Mouse (Mus musculus) megakaryocyte, adult 5-6 weeks (primary cell): Measurements from ENCODE around the gene Rab15. TPM values are rescaled to one million over a fixed set of nuclear protein-coding genes. Genes with fewer than 3 reads are reported as not detected.

Experiments
- ATAC-seq: 2 replicates; pipeline ENCODE4 v1.8.0; 2016; ENCODE audit warnings: mild to moderate bottlenecking, inconsistent platforms; ENCODE audit not compliant: poor library complexity, severe bottlenecking
- total RNA-seq, 2 experiments: library from RNA; stranded (forward) in 1 of 2; stranded (reverse) in 1 of 2; fragments of 153-499, 151-499 nt in 1 of 2; fragments of 221-1000, 200-1000 nt in 1 of 2; gene quantifications; 2 replicates each; pipeline versions ENCODE4 v1.2.3 to v1.2.4; 2015 to 2017

The Rab15 gene
- total RNA-seq, 2 experiments from 2014 or later = not detected

DNA sequence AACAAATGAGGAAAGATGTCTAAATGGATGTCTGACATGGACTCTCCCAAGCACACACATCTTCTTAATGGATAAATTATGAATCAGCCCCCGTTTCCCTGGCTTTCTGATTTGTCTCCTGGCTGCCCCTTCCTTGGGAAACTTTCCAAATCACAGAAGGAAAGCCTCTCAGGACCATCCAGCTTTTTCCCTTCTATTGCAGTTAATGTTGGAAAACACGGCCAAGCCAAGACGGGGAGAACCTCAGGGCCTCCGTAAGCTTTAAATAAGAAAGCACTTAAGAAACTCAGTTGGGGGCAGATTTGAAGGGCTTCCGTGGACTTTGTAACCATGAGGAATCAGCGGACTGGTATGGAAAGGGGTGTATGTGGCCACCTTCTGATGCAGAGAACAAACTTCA lies 2.9 kb downstream of the Rab15 start:
- no peak for ATAC-seq

DNA sequence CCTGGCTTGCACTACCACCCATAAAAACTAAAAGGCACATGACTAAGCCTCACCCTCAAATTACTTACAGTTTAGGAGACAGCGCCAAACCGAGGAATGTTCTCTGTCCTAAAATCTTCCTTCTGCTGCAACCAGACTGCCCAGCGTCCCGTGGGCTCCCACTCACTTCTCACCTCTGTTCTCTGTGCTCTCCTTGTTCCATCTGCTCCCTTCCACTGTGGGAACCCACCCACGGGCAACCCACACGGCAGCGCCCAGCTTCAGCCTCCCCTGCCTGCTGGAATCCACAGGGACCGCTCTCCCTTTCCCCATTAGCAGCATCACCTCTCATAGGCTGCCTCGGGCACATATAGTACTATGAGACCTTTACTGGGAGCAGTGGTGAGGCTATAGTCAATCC lies 3.8 kb downstream of the Rab15 start:
- no peak for ATAC-seq

DNA sequence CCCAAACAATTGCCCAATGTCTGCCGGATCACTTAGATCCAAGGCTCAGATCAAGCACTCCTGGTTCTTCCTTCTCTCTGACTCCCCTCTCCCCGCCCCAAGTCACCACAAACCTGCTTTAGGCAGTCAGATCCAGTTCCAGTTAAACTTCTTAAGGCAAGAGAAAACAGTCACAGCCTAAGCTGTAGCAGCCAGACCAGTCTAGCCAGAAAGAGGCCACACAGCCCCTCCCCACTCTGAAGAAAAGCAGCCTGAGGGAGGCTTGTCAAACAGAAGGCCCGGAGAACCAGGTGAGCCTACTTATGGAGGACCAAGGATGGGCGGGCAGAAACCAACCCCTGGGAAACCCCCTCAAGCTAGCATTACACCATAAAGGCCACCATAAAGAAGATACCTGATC lies 4.6 kb downstream of the Rab15 start:
- ATAC-seq = no peak

DNA sequence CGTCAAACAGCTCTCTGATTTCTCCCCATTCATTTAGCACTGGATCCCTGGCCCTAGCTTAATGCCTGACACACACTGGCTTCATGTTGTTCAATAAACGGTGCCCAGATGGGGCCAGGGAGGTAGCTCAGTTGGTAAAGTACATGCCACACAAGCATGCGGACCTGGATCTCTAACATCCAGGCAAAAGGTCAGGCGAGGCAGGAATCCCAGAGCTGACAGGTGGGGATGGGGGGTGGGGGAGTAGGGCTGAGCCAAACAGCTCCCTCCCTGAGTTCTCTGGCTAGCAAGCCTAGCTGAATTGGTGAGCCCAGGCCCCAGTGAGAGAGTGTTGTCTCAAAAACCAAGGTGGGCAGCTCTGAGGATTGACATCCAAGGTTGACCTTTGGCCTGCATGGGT lies 5.5 kb downstream of the Rab15 start:
- no peak for ATAC-seq

DNA sequence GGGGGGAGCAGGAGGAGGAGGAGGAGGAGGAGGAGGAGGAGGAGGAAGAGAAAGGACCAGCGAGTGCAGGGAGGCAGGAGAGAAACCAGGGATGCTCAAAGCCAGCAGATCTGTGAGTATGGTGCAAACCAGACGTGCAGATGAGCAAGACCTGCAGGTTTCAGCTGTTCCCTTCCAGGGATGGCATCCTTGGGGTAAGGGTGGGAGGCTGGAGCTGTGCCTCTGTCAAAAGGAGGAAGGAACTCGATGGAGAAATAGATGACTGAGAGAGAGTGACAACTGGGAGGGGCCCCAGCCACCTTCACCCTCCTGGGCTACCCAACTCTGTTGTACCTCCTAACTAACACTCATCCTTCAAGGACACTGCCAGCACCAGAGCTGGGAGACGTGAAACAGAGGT lies 6.0 kb downstream of the Rab15 start:
- peak; percentile 80 for ATAC-seq

DNA sequence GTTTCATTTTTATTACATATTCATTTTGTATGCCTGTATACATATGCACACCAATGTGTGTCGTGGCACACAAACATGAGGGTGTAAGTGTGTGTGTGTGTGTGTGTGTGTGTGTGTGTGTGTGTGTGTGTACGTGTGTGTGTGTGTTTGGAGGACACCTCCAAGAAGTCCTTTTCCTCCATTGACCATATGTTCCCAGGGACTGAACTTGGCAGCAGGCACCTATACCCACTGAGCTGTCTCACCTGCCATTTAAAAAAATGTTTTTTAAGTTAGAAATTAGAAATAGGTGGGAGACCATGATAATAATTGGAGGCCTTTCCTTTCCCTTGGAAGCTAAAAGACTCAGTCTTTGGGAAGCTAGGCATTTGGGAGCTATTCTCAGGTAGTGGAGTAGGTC lies 8.6 kb downstream of the Rab15 start:
- ATAC-seq = no peak

DNA sequence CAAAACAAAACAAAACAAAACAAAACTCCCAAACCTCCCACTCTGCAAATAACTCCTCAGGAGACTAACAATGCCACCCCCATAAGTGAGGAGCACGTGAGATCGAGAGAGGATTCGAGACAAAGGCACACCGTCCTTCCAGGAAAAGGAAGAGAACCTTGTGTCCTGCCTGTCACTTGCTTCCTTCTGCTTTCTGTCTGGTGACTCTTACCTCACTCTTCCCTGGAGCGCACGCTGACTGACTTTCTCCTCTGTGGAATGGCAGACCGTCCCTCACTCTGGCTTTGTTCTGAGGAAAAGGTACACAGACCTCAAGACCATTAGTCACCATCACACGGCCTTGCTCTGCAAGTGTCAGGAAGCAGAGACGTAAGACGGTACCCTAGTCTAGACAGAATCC lies 9.2 kb downstream of the Rab15 start:
- ATAC-seq = peak; percentile 60

DNA sequence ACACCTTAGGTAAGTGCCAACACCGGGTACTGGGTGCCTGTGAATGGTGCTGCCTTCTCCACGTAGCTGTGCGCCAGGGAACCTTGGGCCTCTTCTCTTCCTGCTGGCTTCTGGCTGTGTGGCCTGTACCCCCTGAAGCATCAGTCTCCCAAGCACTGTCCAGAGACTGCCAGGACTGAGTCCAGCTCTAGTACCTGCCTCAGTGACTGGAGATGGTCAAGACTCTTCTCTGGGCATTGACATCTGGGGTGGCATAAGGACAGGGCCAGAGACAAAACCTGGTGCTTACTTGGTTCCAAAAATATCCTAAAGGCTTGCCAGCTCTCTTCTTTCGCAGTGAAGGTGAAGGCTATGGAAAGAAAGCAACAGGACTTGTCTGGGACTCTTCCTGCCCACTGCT lies 11.7 kb downstream of the Rab15 start:
- no peak for ATAC-seq

DNA sequence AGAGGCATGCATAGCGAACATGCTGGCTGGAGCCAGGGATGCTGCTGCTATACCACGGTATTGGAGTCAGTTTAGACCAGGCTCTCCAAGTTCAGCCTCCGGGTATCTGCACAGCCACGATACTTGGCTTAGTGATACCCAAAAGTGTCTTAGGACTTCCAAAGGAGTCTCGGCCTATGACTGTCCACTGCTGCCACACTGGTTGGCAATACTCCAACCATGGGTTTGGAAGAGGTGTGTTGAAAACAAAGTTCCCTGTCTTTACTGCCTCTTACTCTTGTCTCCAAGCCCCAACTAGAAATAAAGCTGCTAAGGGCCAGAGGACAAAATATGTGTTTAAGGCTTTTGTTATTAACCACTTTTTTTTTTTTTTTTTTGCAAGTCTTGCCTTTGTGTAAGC lies 12.2 kb downstream of the Rab15 start:
- no peak for ATAC-seq

DNA sequence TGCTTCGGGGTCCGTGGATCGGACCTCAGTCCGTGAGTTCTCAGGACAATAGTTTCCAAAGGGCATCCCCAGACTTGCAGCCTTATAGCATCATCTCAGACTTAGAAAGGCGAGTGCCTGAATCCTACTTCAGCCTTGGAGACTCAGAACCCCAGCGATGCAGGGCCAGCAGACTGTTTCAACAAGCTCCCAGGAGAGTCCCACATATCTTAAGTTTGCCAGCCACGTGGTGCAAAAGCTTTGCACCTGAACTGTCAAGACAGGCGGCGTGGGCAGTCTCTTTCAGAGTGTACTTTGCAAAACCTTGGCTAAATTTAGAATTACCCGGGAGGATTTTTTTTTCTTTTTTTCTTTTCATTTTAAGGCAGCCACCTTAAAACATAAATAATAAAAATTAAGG lies 14.9 kb downstream of the Rab15 start:
- no peak for ATAC-seq

DNA sequence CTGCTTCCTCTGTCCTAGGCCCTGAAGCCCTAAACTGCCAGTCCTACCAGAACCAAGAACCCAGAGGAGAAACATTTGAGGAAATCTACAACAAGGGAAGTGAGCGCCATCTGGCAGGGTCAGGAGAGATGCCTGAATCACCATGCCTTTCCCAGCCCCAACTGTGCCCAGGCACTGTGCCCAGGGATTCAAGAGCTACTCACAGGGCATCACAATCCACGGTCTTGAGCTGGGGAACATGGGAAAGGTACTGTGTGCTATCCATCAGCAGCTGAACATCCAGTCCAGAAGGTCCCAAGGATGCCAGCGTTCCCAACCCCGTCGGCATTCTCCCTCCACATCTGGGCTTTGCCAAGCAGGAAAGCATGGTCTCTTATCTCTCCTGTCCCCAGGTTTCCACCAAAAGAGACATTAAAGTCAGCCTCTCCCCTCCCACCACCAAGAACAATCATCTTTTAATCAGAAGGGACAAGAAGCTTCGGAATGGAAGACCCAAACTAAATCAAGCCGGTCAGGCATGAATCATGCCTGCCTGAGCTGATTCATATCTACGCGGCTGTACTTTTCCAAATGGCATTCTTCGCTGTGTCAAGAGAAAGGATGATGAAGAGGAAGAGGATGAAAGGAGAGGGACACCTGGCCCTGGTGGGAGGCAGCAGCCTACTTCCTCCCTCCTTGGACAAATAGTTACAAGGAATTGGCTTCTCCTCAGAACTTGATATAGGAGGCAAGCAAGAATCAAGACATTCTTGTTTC lies 17.5 kb downstream of the Rab15 start:
- no peak for ATAC-seq

DNA sequence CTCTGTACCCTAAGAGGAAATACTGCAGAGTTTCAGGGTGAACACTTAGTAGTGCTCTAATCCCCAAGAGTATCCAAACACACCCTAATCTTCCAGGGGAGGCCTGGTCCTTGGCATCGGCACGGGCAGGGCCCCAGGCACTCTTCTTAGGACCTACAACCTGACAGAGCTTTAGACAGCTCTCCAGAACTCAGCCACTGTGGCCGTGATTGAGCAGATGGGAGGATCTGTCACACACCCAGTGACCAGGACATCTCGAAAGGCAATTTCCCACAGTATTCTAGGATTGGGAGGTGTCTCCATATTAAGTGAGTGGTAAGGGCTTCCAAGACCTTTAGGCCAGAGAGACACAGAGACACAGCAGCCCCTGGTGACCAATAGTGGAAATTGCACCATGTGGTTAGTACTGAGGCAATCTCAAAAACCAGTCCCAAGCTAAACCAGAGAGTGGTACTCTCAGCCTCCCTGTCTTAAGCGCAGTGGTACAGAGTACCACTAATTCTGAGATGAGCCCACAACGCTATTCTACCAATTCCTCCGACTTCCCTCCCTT lies 18.9 kb downstream of the Rab15 start:
- peak; percentile 80 for ATAC-seq

DNA sequence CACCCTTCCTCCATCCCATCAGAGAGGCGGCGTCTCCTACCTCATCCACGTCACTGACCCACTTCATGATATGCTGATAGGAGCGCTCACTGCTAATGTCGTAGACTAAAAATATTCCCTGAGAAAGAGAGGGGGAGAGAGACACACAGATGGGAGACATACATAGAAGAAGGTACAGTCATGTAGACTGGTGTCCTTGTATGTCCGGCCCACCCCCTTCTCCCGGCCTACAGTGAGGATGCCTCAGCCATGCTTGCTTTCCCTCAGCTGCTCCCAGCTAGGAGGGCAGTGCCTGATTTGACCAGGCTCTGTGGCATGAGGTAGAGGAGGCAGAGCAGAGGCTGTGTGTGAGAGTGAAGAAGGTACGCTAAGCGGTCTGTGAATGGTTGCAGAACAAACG lies 19.7 kb downstream of the Rab15 start:
- ATAC-seq = no peak

DNA sequence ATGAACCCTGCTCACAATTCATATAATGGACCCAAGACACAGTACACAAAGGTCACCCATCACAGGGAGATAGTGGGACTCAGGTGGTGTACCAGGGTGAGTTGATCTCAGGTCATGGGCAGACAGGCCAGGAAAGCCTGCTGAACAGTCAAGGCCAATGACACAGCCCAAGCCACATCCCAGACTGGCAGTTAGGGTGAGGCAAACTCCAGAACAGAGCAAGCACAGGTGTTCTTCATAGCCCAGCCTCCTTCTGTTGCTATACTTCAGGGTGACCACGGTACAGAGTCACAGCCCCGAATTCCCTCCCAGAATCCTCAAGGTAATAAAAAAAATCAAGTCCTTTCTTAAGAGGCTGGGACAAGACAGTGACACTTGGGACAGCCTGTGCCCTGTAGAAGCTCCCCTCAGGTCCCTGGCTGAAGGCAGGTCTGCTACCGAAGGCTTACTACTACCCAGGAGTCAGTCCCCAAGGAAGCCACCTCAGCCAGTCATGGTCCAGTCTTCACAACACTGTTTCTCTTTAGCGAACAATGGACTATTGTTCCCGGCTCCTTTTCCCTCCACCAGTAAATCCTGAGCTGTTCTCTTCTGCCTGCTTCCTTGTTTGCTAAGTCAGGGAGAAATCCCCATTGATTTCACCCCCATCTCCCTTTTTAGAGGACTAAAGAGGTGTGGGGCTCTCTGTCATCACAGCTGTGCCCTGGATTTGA lies 24.5 kb downstream of the Rab15 start:
- no peak for ATAC-seq

DNA sequence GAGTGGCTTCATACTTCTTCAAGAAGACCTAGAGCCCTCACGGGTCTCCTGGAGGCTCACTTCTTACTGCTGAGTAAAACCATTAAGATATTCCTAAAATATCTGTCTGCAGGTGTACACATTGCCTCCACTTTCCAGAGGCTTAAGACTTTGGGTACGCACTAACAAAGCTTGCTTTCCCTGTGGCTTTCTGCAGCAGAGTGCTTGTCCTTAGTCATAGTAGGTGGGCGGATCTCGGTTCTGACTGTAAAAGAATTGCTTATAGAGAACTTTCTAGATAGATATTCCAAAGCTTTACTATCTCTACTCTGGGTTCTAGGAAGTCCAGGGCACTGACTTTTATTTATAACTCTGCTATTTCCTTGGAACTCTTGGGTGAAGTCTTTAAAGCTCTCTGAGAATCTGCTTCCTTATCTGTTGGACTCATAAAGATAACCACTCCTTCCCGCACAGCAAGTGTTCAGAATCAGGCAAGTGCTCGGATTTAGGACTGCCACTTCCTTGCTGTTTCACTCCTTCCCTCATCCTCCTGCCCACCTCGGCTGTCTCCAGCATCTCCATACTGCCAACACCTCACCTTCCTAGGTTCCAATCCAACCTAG lies 25.7 kb downstream of the Rab15 start:
- ATAC-seq = no peak

DNA sequence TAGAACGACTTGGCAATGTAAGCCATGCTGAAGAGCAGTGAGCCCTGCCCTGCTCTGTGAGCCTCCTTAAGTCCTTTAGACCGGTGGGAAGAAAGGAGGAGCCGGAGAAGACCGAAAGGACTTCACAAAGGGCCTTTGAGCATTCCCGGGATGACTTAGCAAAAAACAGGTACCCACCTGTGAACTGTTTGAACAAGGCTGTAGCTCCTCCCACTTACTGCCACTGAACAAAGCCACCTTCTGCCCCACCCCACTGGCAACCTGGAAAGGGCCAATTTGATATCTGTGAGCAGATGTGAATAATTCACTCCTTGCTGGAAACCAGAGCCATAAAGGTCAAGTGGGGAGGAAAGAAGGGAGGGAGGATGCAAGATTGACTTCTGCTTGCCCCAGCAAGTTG lies 27.4 kb downstream of the Rab15 start, which contains the start of gene Gpx2:
TSS of gene Gpx2 (minus strand) at position 205 of the 400 bp plus-strand sequence.
- no peak for ATAC-seq

DNA sequence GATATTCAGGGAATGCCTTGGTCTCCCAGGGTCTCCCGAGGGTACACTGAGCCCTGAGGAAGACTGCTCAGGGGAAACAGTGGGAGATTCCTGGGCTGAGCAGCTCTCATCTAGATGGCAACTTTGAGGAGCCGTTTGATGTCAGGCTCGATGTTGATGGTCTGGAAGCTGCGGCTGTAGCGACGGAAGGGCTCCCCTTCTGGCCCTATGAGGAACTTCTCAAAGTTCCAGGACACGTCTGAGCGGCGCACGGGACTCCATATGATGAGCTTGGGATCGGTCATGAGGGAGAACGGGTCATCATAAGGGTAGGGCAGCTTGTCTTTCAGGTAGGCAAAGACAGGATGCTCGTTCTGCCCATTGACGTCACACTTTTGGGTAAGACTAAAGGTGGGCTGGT lies 30.2 kb downstream of the Rab15 start:
- ATAC-seq = peak; percentile 43; the same call in 1 of the 2 replicates

DNA sequence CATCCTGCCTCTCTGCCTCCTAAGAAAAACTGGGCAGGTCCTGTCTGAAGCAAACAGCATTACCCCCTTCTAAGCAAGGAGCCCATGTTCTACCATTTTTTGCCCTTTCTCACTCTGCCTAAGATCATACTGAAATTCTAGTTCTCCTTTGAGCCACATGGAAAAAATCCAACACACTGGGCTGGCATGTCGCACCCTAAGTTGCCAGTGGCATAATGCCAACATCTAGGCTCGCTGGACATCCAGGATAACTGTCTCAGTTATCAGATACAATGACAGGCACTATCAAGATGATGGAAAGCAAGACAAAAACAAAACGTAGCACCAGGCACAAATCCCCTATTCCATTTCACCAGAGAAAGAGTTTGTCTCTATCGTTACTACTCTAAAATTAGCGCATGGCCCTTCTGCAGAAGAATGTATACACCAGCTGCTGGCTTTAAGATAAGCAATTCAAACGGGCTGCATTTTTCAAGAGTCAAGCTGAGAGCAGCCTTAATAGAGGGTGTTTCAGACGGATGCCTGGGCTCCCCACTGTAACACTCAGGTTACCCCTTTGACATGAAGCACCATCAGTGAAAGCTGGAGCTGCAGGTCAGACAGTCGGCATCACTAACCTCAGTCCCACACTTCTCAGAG lies 32.1 kb downstream of the Rab15 start:
- no peak for ATAC-seq

DNA sequence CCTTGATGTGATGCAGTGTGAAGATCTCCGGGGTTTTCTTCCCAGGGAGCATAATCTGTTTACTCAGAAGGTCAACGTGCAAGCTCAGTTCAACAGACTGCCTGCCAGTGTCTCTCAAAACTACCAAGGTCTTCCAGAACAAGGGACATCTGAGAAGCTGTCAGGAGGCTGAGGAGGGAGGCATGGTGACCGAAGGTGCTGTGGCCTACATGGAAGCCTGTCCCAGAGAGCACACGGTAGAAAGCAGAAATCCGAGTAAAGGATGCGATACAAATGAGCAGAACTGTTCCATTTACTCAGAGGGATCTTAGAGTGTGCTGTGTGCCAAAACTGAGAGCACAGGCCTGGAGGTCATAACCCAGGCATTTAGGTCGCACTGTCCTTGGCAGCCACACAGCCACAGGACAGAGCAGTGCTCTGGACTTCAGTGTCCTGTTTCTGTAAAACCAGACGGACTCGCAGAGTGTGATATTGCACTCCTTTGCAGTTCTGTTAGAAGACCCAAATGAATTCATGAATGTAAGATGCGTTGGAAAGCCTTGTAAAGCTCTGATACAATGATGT lies 38.6 kb downstream of the Rab15 start:
- no peak for ATAC-seq

DNA sequence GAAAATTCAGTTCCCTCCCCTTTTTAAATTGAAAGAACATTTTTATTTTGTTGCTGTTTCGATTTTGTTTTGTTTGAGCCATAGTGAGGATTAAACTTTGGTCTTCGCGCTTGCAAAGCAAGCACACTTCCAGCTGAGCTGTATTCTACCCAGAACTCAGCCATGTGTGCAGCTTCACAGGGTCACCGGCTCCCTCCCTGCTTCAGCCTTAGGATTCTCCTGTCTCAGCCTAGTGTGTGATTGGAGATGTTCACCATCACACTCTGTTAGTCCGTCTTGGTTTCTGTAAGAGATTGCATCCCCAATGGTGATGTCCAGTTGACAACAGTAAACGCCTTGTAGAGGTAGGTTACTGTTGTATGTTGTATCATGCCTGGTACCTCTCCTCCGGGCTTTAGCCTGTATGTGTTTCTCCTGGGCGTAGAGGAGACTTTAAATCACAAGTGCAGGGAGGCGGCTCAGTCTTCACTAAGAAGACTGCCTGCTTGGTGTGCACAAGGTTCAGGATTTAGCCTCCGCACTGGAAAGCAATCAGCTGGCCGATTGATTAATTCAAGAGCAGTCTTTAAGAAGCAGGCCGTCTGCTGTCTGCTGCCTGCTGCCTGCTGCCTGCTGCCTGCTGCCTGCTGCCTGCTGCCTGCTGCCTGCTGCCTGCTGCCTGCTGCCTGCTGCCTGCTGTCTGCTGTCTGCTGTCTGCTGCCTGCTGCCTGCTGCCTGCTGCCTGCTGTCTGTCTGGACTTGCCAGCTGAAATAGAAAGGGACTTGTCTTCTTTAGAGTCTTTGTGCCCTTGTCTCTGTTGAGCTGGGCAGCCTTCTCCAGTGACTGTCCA lies 41.9 kb downstream of the Rab15 start:
- no peak for ATAC-seq
